Mouse (Mus musculus) neural tube, embryonic 10.5 days (tissue): ENCODE results near the gene Tspan1.

Experiments
- DNase-seq: peaks from one replicate; pipeline ENCODE4 v3.0.0-alpha.2; 2017; ENCODE audit warnings: low spot score; ENCODE audit errors: extremely low spot score

Tspan1 gene

GRCm38 (mm10) chr4:116167404-116167803 lies at the start of gene Tspan1:
Gene Tspan1, minus strand, starts transcription at chr4:116167601.
- DNase-seq, result no peak

- no peak for DNase-seq
Measured at GRCm38 (mm10) chr4:116217046-116217445, 49.6 kb upstream of the Tspan1 start.

GRCm38 (mm10) chr4:116215895-116216605 lies 48.6 kb upstream of the Tspan1 start:
- no peak for DNase-seq

- DNase-seq, result no peak
Measured at GRCm38 (mm10) chr4:116208891-116209290, 41.5 kb upstream of the Tspan1 start.

GRCm38 (mm10) chr4:116206531-116206930 lies 39.1 kb upstream of the Tspan1 start:
- no peak for DNase-seq

GRCm38 (mm10) chr4:116204422-116204821 lies 37.0 kb upstream of the Tspan1 start:
- no peak for DNase-seq

DNA sequence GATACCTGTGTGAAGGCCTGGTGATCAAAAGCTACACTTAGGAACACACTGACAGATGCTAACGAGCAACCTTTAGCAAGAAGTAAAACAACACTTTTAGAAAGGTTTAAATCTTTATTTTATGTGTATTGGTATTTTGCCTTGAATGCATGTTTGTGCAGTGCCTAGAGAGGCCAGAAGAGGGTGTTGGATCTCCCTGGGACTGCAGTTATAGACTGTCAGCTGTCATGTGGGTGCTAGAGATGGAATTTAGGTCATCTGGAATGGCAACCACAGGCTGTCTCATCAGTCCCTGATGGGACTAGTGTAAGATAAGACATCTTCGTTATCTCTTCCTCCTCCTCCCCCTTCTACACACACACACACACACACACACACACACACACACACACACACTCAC lies 31.0 kb upstream of the Tspan1 start:
- no peak for DNase-seq

DNA sequence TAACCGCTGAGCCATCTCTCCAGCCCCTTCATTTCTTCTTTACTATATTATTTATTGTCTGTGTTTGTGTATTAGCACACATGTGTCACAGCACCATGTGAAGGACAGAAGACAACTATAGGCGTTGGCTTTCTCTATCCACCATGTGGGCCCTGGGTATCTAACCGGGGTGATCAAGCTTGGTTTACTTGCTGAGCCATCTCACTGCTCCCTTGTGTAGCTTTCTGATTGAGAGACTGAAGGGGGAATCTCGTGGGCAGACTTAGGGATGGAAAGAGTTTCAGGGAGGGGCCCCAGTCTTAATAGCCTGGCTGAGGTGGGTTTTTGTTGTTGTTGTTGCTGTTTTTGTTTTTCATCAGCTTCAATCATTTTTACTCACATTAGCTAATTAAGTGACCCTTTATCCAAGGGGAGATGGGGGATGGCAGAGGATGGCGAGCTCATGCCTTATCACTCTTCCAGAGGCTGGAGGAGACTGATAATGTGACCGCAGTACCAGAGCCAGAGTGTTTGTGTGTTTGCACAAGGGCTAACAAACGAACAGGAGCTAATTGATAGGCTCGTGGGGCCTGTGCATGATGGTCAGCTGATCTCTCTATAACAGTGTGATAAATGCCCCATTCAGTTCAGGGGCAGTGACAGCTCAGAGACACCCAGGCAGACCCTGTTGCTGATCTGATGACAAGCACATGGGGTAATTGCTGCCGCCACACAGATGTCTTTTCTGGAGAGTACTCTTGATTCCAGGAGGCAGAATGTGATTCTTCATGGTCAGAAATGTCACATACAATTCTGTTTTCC lies 26.4 kb upstream of the Tspan1 start:
- no peak for DNase-seq

DNA sequence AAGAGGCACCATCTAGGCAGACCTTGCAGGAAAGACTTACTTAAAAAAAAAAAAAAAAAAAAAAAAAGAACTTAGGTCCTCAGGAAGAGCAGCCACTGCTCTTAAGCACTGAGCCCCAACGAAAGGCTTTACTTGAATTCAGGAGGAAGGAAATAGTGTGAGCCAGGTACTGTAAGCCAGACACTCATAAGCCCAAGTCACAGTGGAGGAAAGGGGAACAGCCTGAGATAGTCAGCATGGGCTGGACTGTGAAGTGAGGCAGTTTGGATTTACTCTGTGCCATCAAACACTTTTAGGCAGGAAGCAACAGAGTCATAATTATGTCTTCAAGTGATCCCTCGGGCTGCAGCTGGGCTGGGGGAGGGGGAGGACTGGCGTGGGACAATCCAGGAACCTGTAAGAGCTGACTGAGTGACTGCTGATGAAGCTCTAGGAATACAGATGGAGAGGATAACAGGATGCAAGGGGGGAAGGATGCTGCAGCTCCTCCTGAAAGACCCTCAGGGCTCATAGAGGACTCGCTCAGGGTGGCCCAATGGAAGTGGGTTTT lies 25.0 kb upstream of the Tspan1 start:
- no peak for DNase-seq

DNA sequence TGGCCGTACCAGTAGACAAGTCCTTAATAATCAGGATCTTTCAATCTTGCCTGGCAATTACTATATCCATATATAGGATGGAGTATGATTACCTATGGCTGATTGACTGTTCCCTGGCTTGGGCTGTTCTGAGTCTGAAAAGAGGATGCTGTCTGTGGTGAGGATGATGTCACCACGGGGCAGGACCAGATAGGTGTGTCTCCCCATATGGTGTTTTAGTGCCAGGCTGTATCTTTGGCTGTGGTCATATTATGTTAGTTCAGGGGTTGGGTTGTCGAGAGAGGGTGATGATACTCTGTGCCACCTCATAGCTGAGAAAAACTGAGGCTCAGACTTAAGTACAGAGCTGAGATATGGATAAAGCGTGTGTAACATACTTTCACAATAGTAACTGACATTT lies 17.7 kb upstream of the Tspan1 start:
- no peak for DNase-seq

- no peak for DNase-seq
Measured at GRCm38 (mm10) chr4:116182745-116183144, 15.3 kb upstream of the Tspan1 start.

DNA sequence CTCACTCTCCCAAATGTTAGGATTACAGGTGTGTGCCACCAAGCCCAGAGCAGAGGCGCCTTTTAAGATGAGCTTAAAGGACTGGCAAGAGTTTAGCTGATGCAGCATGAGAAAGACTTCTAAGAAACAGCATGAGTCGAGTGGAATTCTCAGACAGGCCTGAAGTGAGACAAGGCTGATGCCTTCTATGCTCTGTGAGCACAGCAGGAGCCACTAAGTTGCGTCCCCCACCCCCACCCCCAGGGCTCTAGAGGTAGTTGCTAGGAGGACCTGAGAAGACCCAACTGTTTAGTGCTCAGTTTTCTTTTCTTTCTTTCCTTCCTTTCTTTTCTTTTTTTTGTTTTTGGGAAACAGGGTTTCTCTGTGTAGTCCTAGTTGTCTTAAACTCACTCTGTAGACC lies 14.7 kb upstream of the Tspan1 start:
- DNase-seq, result no peak

- DNase-seq, result no peak
Measured at GRCm38 (mm10) chr4:116177140-116177539, 9.7 kb upstream of the Tspan1 start.

DNA sequence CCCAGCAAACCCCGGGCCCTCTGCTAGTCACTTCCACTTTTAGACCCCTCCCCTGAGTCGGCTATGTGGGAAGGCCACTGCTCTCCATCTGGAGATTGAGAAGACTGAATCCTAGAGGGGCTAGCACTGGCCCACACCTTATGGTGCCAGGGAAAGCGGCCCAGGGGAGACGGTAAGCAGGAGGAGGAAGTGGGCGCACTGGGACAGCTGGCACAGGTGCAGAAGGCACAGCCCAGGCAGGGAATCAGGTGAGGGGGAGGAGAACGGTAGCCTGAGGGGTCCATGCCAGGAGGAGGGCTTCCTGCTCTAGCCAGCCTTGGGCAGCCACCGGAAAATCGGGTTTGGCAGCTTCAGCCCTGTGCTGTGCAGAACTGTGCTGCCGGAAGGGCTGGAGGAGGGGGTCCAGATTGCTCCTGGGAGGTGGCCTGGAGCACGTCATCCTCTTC lies 9.2 kb upstream of the Tspan1 start:
- no peak for DNase-seq

DNA sequence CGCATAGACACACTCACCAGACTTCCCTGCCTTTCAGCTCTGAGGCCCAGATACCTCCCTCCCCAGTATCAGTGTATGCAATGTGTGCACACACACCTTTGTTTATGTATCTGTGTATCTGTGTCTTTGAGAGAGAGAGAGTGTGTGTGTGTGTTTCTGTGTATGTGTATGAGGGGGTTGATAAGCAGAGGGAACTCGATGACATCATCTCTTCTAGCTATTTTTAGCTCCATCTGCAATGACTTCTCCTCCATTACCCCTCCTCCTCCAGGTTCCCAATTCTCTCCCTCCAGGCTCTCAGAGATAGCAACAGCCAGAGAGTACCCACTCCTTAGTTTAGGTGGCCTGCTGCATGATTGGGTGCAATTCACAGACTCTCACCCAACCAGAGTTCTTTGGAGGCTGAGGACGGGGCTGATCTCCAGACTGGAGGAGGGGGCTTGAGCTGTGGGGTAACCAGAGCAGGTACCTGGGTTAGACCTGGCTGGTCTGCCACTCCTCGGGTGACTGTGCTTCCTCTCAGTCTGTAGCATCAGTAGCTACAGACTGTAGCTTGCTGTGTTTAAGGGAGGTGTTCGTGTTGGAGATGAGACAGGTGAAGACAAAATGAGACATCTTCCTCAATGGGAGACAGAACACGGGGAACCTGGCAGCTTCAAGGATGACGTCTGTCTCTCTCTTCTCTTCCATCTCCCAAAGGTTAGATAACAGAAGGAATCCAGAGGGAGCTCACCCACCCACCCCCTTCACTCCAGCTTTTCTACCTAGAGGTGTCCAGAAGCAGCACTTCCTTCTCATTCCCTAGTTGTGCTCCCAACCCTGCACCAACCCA lies 8.5 kb upstream of the Tspan1 start:
- no peak for DNase-seq

- DNase-seq, result no peak
Measured at GRCm38 (mm10) chr4:116175136-116175535, 7.7 kb upstream of the Tspan1 start.

GRCm38 (mm10) chr4:116174466-116175116 lies 7.2 kb upstream of the Tspan1 start:
- no peak for DNase-seq

GRCm38 (mm10) chr4:116173752-116174151 lies 6.4 kb upstream of the Tspan1 start:
- no peak for DNase-seq

- DNase-seq, result no peak
Measured at GRCm38 (mm10) chr4:116173072-116173471, 5.7 kb upstream of the Tspan1 start, which contains the start of the genes 1700042G07Rik and Gm49337. Gene 1700042G07Rik, plus strand, starts transcription at chr4:116173372. Gene Gm49337, plus strand, starts transcription at chr4:116173384.

DNA sequence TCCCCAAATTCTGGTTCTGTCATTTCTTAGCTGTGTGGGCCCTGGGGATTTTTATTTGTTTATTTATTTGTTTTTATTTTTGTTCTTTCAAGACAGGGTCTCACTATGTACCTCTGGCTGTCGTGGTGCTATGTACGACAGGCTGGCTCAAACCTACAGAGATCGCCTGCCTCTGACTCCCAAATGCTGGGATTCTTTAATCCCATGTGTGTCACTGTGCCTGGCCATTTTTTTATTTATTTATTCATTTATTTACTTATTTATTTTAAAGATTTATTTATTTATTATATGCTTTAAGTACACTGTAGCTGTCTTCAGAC lies 1.9 kb upstream of the Tspan1 start:
- no peak for DNase-seq
